Mouse (Mus musculus) cerebellum, adult 8-10 months (tissue): ENCODE measurements around the gene 1110051M20Rik.
"Not testable (repeated sequence)": the region's sequence is repeated elsewhere in the genome, so short reads cannot be mapped to it uniquely, and the experiment has no call there.

ENCODE experiments used
- DNase-seq: peaks from one replicate; pipeline ENCODE4 v3.0.0; 2022

The 1110051M20Rik gene

GRCm38 (mm10) chr2:91256256-91257125 lies 188.0 kb downstream of the 1110051M20Rik start:
- DNase-seq = peak; percentile 76

GRCm38 (mm10) chr2:91255661-91256150 lies 188.8 kb downstream of the 1110051M20Rik start, which contains the start of gene Pacsin3:
Gene Pacsin3, plus strand, starts transcription at chr2:91255954.
- peak; percentile 62 for DNase-seq

- DNase-seq = peak; percentile 23
These were observed 189.7 kb downstream of the 1110051M20Rik start for GRCm38 (mm10) chr2:91254725-91255380.

GRCm38 (mm10) chr2:91252512-91252911 lies 192.0 kb downstream of the 1110051M20Rik start:
- DNase-seq = no peak

- no peak for DNase-seq
These were observed 192.5 kb downstream of the 1110051M20Rik start for GRCm38 (mm10) chr2:91252001-91252400.

- DNase-seq = no peak
These were observed 196.1 kb downstream of the 1110051M20Rik start for GRCm38 (mm10) chr2:91248366-91248765.

- DNase-seq = no peak
These were observed 199.8 kb downstream of the 1110051M20Rik start for GRCm38 (mm10) chr2:91244557-91245228.

GRCm38 (mm10) chr2:91243416-91243815 lies 201.1 kb downstream of the 1110051M20Rik start:
- DNase-seq = no peak

GRCm38 (mm10) chr2:91242547-91242946 lies 202.0 kb downstream of the 1110051M20Rik start:
- no peak for DNase-seq

- DNase-seq = not testable (repeated sequence)
These were observed 206.9 kb downstream of the 1110051M20Rik start for GRCm38 (mm10) chr2:91237511-91238080.

GRCm38 (mm10) chr2:91236601-91237510 lies 207.6 kb downstream of the 1110051M20Rik start, which contains the start of gene Ddb2:
Gene Ddb2, minus strand, starts transcription at chr2:91236982.
- DNase-seq = peak; percentile 87

- no peak for DNase-seq
These were observed 214.8 kb downstream of the 1110051M20Rik start for GRCm38 (mm10) chr2:91229735-91230134.
